ENCODE assay signal across 10 mouse cellular contexts in genomic region chr5:30111771-30112170, GRCm38 (mm10). TPM values are rescaled to one million over a fixed set of nuclear protein-coding genes. Genes with fewer than 3 reads are reported as not detected.
DNase-seq lines count a peak whose midpoint lies in the region; ATAC-seq and TF ChIP-seq lines count a peak whose summit lies in the region.
"Had no signal": no experiment of that assay in that cellular context is flagged by ENCODE, and none has a peak within 500 bp of the region (broad histone marks: within the 10 kb centered on the region; RNA-seq: fewer than 3 reads in every experiment).

No protein-coding gene starts in this region.

- peaks cover 28% of the 10 kb centered on the region for H3K4me1 ChIP-seq in intestine, embryonic 15.5 days (replicated peaks)
- H3K4me1 ChIP-seq in intestine, embryonic 16.5 days (ENCODE audit: control insufficient read depth, insufficient read depth, low read length): peaks cover 25% of the 10 kb centered on the region
- H3K4me1 ChIP-seq in E14TG2a.4 (replicated peaks; ENCODE audit: low read depth, low read length): peaks cover 68% of the 10 kb centered on the region
- H3K4me1 ChIP-seq in limb, embryonic 10.5 days: peaks cover 53% of the 10 kb centered on the region

- no peak overlapping the region for H3K9ac ChIP-seq in intestine, embryonic 15.5 days
- no peak overlapping the region for H3K9ac ChIP-seq in intestine, embryonic 16.5 days (ENCODE audit: low read depth, low read length)

- peak; percentile 49 for DNase-seq in R1 (ENCODE audit: low read depth, low spot score)
- DNase-seq in limb, embryonic 10.5 days (ENCODE audit: low spot score): no peak
- no peak for DNase-seq in left cerebral cortex, adult 2 months (ENCODE audit: extremely low spot score in 1 of 2, low spot score in 2 of 2)
- DNase-seq in cerebellum, adult 11 months: no peak

- no peak for ATAC-seq in intestine, embryonic 15.5 days
- no peak for ATAC-seq in intestine, embryonic 16.5 days
- no peak for ATAC-seq in erythroid progenitor cell, adult 5-6 weeks (replicated peaks; ENCODE audit: low FRiP score, poor library complexity, severe bottlenecking)

- H3K36me3 ChIP-seq in intestine, embryonic 15.5 days: peaks cover 5% of the 10 kb centered on the region; the same call in 1 of the 2 replicates
- no peaks in the 10 kb centered on the region for H3K36me3 ChIP-seq in intestine, embryonic 16.5 days (ENCODE audit: control insufficient read depth, insufficient read depth, low read length)
- H3K36me3 ChIP-seq in E14TG2a.4 (ENCODE audit: insufficient read depth, low read length): peaks cover 5% of the 10 kb centered on the region; the same call in 1 of the 2 replicates
- H3K36me3 ChIP-seq in limb, embryonic 10.5 days: peaks cover 6% of the 10 kb centered on the region

- TF ChIP-seq CTCF in E14TG2a.4 (conservative IDR thresholded peaks at IDR 0.05; ENCODE audit: low read length): no peak; the same call in 1 of the 2 replicates
- TF ChIP-seq CTCF in left cerebral cortex, adult 2 months (IDR thresholded peaks at IDR 0.05): no peak; the same call in 1 of the 2 replicates

- peaks cover 35% of the 10 kb centered on the region for H3K27me3 ChIP-seq in intestine, embryonic 15.5 days (replicated peaks)
- peaks cover 4% of the 10 kb centered on the region; the same call in 1 of the 2 replicates for H3K27me3 ChIP-seq in intestine, embryonic 16.5 days (replicated peaks; ENCODE audit: control insufficient read depth, insufficient read depth, low read length)
- peaks cover 84% of the 10 kb centered on the region for H3K27me3 ChIP-seq in E14TG2a.4 (ENCODE audit: insufficient read depth, low read length)
- peaks cover 100% of the 10 kb centered on the region for H3K27me3 ChIP-seq in limb, embryonic 10.5 days (ENCODE audit: low read depth, poor library complexity, severe bottlenecking)

- no peak overlapping the region for H3K27ac ChIP-seq in intestine, embryonic 15.5 days
- H3K27ac ChIP-seq in intestine, embryonic 16.5 days (ENCODE audit: low read length): no peak overlapping the region
- no peak overlapping the region for H3K27ac ChIP-seq in limb, embryonic 10.5 days
- no peak overlapping the region for H3K27ac ChIP-seq in left cerebral cortex, adult 2 months

- H3K4me3 ChIP-seq in intestine, embryonic 15.5 days (replicated peaks): no peak overlapping the region
- H3K4me3 ChIP-seq in intestine, embryonic 16.5 days (ENCODE audit: low read length): no peak overlapping the region
- H3K4me3 ChIP-seq in E14TG2a.4 (replicated peaks; ENCODE audit: low read length): peak overlapping the region; percentile 45
- H3K4me3 ChIP-seq in limb, embryonic 10.5 days: peak overlapping the region; percentile 42; the same call in 1 of the 2 replicates
- no peak overlapping the region for H3K4me3 ChIP-seq in left cerebral cortex, adult 2 months

- no peaks in the 10 kb centered on the region for H3K9me3 ChIP-seq in intestine, embryonic 15.5 days
- H3K9me3 ChIP-seq in intestine, embryonic 16.5 days (ENCODE audit: control insufficient read depth, low read length): no peaks in the 10 kb centered on the region
- no peaks in the 10 kb centered on the region for H3K9me3 ChIP-seq in E14TG2a.4 (ENCODE audit: low read length)
- H3K9me3 ChIP-seq in limb, embryonic 10.5 days (replicated peaks): no peaks in the 10 kb centered on the region

- intact Hi-C loops in left cerebral cortex, adult 2 months (cut with DNase I): loop anchor here (5.0 kb wide), 1 partner anchor 284 kb away; no protein-coding TSS in a partner anchor

- H3K4me2 ChIP-seq in intestine, embryonic 15.5 days (replicated peaks): peak overlapping the region; percentile 56; the same call in 1 of the 2 replicates
- H3K4me2 ChIP-seq in intestine, embryonic 16.5 days (ENCODE audit: low read depth, low read length): no peak overlapping the region

- 72% methylated on average over 3 of the region's 3 CpGs for WGBS in intestine, embryonic 15.5 days
- 64% methylated on average over 3 of the region's 3 CpGs for WGBS in intestine, embryonic 16.5 days
- 69% methylated on average over 3 of the region's 3 CpGs for WGBS in limb, embryonic 10.5 days

RNA-seq across cellular contexts. Expression of gene 3110082J24Rik, which starts 5.9 kb away (rescaled TPM):
- polyA plus RNA-seq in intestine, embryonic 15.5 days (2015; fragmentation: Nextera tagmentation; extraction: Ambion mirVana): not detected in 2 replicates
- polyA plus RNA-seq in intestine, embryonic 16.5 days (2015; fragmentation: Nextera tagmentation; extraction: Ambion mirVana): not detected in 2 replicates
- polyA plus RNA-seq in limb, embryonic 10.5 days (2016; fragmentation: Nextera tagmentation; extraction: Ambion mirVana): not detected in 2 replicates
- not detected in 2 replicates for total RNA-seq in erythroid progenitor cell, adult 5-6 weeks (2015; ENCODE audit: low replicate concordance)
- total RNA-seq in erythroid progenitor cell, adult 5-6 weeks (2017; ENCODE audit: low replicate concordance): not detected in 2 replicates
- total RNA-seq in left cerebral cortex, adult 2 months (2021): 1 to 10 TPM; 1.4 to 3.0 TPM
- polyA plus RNA-seq: gonadal fat pad, adult 2 months; kidney, adult 2 months had no signal

RNA-seq across cellular contexts. Expression of gene Garem2, which starts 6.8 kb away (rescaled TPM):
- 0.53 and 0.57 TPM in 2 replicates for polyA plus RNA-seq in intestine, embryonic 15.5 days (2015; fragmentation: Nextera tagmentation; extraction: Ambion mirVana)
- 0.40 and 0.56 TPM in 2 replicates for polyA plus RNA-seq in intestine, embryonic 16.5 days (2015; fragmentation: Nextera tagmentation; extraction: Ambion mirVana)
- 0.23 and 0.46 TPM in 2 replicates for polyA plus RNA-seq in limb, embryonic 10.5 days (2016; fragmentation: Nextera tagmentation; extraction: Ambion mirVana)
- not detected in 2 replicates for total RNA-seq in erythroid progenitor cell, adult 5-6 weeks (2015; ENCODE audit: low replicate concordance)
- total RNA-seq in erythroid progenitor cell, adult 5-6 weeks (2017; ENCODE audit: low replicate concordance): not detected in 2 replicates
- total RNA-seq in left cerebral cortex, adult 2 months (2021): 10 to 100 TPM; 11.0 to 11.1 TPM

RNA-seq across cellular contexts. Expression of gene Tyms, which starts 38.4 kb away (rescaled TPM):
- polyA plus RNA-seq in intestine, embryonic 15.5 days (2015; fragmentation: Nextera tagmentation; extraction: Ambion mirVana): 276 and 288 TPM in 2 replicates
- polyA plus RNA-seq in intestine, embryonic 16.5 days (2015; fragmentation: Nextera tagmentation; extraction: Ambion mirVana): 224 and 260 TPM in 2 replicates
- polyA plus RNA-seq in limb, embryonic 10.5 days (2016; fragmentation: Nextera tagmentation; extraction: Ambion mirVana): 404 and 416 TPM in 2 replicates
- total RNA-seq in erythroid progenitor cell, adult 5-6 weeks (2015; ENCODE audit: low replicate concordance): 145 and 220 TPM in 2 replicates
- total RNA-seq in erythroid progenitor cell, adult 5-6 weeks (2017; ENCODE audit: low replicate concordance): 159 and 170 TPM in 2 replicates
- 1 to 10 TPM; 3.0 to 3.9 TPM for total RNA-seq in left cerebral cortex, adult 2 months (2021)

RNA-seq across cellular contexts. Expression of gene Hadha, which starts 43.2 kb away (rescaled TPM):
- polyA plus RNA-seq in intestine, embryonic 15.5 days (2015; fragmentation: Nextera tagmentation; extraction: Ambion mirVana): 178 and 193 TPM in 2 replicates
- polyA plus RNA-seq in intestine, embryonic 16.5 days (2015; fragmentation: Nextera tagmentation; extraction: Ambion mirVana): 232 and 255 TPM in 2 replicates
- 105 and 119 TPM in 2 replicates for polyA plus RNA-seq in limb, embryonic 10.5 days (2016; fragmentation: Nextera tagmentation; extraction: Ambion mirVana)
- total RNA-seq in erythroid progenitor cell, adult 5-6 weeks (2015; ENCODE audit: low replicate concordance): 40.7 and 46.1 TPM in 2 replicates
- total RNA-seq in erythroid progenitor cell, adult 5-6 weeks (2017; ENCODE audit: low replicate concordance): 166 and 215 TPM in 2 replicates
- total RNA-seq in left cerebral cortex, adult 2 months (2021): 10 to 100 TPM; 64.3 to 68.3 TPM

RNA-seq across cellular contexts. Expression of gene Hadhb, which starts 43.3 kb away (rescaled TPM):
- 246 and 269 TPM in 2 replicates for polyA plus RNA-seq in intestine, embryonic 15.5 days (2015; fragmentation: Nextera tagmentation; extraction: Ambion mirVana)
- 340 and 367 TPM in 2 replicates for polyA plus RNA-seq in intestine, embryonic 16.5 days (2015; fragmentation: Nextera tagmentation; extraction: Ambion mirVana)
- polyA plus RNA-seq in limb, embryonic 10.5 days (2016; fragmentation: Nextera tagmentation; extraction: Ambion mirVana): 120 and 126 TPM in 2 replicates
- total RNA-seq in erythroid progenitor cell, adult 5-6 weeks (2015; ENCODE audit: low replicate concordance): 49.9 and 56.9 TPM in 2 replicates
- 34.8 and 61.0 TPM in 2 replicates for total RNA-seq in erythroid progenitor cell, adult 5-6 weeks (2017; ENCODE audit: low replicate concordance)
- total RNA-seq in left cerebral cortex, adult 2 months (2021): 10 to 100 TPM; 83.5 to 88.4 TPM

Comparison
In these comparisons a context has a peak if more than half of its experiments do, and no peak if none do; other contexts are left out.
1. H3K4me3 ChIP-seq: peak in E14TG2a.4 (single experiment) and limb, embryonic 10.5 days (single experiment); none in intestine, embryonic 15.5 days (single experiment), intestine, embryonic 16.5 days (single experiment) and left cerebral cortex, adult 2 months (single experiment).